Mouse (Mus musculus): ENCODE results near the gene 4930507D05Rik.
A peak's percentile ranks its signal among the peaks of the same experiment; 100 is the strongest.
"Not testable (repeated sequence)": the region's sequence is repeated elsewhere in the genome, so short reads cannot be mapped to it uniquely, and the experiment has no call there.

The 4930507D05Rik gene

DNA sequence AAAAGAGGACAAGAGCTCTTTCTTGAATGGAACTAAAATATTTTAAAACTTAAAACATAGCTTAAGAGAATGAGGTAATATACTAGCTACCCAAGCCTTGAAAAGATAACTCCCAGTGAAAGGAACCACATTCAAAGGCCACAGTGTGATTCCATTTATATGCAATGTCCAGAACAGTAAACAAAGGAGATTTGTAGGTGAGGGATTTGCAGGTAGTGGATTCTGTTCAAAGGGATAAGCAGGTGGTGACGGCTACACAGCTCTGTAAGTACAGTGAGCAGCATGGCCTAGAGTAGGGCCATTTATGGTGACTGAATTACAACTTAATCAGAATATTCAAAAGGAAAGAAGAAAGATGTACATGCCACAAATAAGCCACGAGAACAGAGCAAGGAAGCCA, 27.7 kb downstream of the 4930507D05Rik start:
- no peak for DNase-seq (ENCODE audit: low spot score in 2 of 2)

DNA sequence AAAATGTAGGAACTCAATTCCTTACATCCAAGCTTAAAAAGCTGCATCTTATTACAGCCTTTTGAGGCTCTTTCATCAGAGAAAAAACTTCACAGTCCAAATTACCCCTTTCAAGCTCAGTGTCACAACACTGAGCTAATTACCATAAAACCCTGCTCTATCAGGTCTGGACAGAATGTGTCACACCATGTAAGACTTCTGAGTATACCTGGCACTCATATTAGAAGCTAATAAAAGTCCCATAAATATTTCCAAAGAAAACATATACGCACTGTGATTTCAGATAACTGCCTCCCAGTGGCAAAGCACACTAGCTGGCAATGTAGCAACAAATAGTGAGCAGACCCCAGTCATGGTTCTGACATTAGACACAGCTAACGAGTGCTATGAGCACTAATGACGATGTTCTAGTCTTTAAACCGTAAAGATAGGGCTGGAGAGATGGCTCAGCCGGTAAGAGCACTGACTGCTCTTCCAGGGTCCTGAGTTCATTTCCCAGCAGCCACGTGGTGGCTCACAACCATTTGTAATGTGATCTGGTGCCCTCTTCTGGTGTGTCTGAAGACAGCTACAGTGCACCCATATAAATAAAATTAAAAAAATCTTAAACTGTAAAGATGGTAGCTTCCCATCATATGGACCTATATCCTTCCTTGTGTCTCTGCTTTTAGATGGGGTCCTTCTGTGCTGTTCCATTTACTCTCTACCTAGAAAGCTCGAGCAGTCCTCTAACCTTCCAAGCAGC, 32.0 kb downstream of the 4930507D05Rik start:
- no peak for DNase-seq (ENCODE audit: low spot score in 2 of 2)

DNA sequence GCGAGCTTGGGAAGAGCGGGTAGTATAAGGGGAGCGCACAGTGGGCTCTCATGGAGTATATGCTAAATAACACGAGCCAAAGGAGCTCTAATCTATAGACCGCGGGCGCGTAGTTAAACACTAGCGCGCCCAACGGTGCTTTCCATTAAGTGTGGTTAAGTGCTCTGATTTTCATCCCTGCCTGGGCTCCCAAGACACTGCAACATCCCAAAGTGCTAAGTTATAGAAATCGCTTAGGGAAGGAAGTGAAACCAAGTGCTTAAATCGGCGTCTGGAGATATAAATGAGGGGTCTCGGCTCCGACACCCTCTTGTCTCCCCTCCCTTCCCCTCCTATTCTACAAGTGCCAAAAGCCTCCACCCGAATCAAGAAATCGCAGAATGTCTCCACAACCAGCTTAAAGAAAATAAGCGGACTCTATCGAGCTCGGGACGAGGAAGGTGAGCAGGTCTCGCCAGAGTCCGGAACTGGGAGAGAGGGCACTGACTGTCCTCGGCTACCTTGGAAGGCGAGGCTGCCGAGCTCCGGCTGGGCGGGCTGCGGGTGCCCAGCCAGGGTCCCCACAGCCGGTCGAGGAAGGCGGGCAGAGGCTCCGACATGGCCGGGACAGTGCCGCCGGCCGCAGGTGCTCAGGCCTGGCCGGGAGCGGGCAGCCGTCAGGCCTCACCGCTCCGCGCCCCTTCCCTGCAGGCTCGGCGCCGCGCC, 36.7 kb downstream of the 4930507D05Rik start:
- peak; percentile 19 to 28 for DNase-seq (ENCODE audit: low spot score in 2 of 2)

DNA sequence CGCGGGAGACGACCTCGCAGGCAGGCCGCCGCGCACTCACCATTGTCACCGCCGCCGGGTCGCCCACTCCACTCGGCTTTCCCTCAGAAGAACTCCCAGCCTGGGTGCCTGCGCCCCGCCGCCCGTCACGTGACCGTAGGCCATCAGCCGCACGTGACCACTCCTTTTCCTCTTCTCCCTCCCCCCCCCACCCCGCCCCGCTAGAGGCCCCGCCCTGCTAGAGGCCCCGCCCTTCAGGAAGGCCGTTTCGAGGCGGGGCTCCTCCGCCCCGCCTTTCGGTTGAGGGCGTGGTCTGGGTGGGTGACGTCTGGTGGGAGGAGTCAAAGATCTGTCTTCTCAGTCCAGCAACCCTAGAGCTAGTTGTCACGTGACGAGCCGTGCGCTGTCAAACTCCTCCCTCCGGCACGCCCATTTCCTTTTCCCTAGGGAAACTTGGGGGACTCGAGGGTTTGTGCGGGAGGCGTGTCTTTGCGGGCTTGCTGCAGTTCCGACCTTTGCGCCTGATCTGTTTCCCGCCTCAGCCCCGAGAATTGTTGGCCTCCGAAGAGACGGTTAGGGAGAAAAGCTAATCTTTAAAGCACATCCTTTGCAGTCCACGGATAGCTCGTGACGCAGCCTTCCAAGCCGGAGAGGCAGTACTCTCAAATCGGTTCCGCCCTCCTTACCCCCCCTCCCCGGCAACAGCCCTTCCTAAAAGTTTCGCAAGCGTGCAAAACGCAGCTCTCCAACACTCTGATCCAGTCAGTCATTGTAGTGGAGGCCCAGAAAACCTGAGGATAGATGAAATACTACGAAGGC, 37.5 kb downstream of the 4930507D05Rik start, which contains the start of gene Vps26a:
Gene Vps26a (minus strand): TSS at position 188 of the 798 bp plus-strand sequence.
- DNase-seq (ENCODE audit: low spot score in 2 of 2), result peak; percentile 98 to 99

DNA sequence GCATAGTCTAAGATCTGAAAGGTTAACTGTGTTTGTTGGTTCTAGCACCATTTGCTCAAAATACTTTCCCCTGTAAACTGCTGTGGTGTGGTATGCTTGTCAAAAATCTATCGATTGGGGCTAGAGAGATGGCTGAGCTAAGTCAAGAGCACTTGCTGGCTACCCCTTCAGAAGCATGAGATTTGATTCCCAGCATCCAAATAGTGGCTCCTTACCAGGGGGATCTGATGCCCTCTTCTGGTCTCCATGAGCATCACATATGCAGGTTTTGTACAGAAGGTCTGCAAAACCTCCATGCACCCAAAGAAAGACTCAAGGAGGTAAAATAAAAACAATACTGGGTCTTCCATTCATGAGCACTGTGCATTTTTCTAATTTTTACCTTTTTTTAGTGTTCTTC, 39.0 kb downstream of the 4930507D05Rik start:
- peak; percentile 52 to 66 for DNase-seq (ENCODE audit: low spot score in 2 of 2)

DNA sequence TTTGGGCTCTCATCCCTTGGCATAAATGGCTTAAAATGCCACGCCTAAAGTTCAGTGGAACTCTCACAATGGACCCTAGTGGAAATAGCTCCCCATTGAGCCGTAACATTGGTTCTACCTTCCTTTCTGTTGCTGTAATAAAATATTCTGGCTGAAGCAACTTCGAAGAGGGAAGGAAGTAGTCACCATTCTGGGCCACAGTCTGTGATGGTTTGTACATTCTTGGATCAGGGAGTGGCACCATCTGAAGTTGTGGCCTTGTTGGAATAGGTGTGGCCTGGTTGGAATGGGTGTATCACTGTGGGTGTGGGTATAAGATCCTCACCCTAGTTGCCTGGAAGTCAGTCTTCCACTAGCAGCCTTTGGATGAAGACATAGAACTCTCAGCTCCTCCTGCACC, 42.4 kb downstream of the 4930507D05Rik start:
- not testable (repeated sequence) for DNase-seq (ENCODE audit: low spot score in 2 of 2)

DNA sequence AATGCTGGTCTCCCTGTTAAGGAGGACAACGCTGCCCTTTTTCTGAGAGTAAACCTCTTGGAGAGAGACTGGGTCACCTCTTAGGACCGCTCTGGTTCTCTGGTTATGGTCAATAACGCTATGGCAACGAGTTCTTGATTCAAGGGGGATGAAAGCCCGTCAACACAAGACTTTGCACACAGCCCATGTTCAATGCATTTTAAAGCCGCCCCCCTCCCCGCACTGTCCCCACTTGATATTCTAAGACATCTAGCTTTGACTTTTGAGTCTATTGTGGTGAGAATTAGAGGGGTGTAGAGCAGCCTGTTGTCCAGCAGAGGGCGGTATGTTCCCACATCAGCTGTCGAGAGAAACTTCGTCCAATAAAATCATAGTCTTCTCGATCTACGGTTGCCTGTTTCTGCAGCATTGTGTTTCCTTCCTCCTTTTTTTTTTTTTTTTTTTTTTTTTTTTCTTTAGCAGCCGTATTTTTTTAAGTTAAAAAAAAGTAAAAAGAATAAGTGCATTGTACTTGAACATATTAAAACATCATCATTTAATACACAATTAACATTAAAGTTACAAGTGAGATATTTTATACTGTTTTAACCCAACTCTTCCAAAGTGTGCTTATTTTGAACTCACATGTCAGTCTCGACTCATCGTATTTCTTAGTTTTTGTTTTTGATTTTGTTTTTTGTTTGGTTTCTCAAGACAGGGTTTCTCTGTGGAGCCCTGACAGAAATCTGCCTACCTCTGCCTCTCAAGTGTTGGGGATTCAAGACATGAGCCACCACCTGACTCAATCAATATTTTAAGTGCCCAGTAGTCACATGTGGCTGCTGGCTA, 51.0 kb downstream of the 4930507D05Rik start:
- peak; percentile 70 to 73 for DNase-seq (ENCODE audit: low spot score in 2 of 2)
